Mouse (Mus musculus): ENCODE measurements around the gene Plin4. TPM values are rescaled to one million over a fixed set of nuclear protein-coding genes. Genes with fewer than 3 reads are reported as not detected.

The Plin4 gene
- polyA plus RNA-seq, 2 experiments, result 0.04 to 0.07 TPM

DNA sequence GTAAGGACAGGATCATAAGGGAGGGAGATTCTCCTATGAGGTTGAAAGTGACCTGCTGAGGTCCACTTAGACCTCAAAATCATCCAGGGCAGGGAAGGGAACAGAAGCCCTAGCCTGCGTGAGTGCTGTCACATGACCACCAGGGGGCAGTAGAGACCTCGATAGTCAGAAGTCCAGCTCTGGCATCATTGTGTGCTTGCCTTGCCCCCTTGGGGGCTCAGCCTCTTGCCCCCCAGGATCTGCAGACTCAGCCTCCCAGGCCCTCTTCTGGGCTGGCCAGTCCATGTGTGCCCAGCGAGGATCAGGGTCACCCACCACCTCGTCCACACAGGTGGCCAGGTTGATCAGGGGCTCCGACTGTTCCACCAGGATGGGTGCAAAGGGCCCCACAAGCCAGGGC lies 2.3 kb upstream of the Plin4 start:
- TF ChIP-seq POLR2A (IDR thresholded peaks at IDR 0.05; ENCODE audit: borderline replicate concordance, extremely low read depth, insufficient read depth, insufficient read length), result no peak
- Histone ChIP-seq H3K9ac (ENCODE audit: low read depth, low read length, severe bottlenecking) (no peak overlapping the region), H3K4me3 (replicated peaks; ENCODE audit: low read length) (no peak overlapping the region), H3K27me3 (ENCODE audit: control insufficient read depth, insufficient read depth, low read length) (0 out of 2 replicates have a peak, but pooled peaks cover under 1% of the 10 kb centered on the region), H3K9me3 (ENCODE audit: control insufficient read depth, low read length) (no peaks in the 10 kb centered on the region), H3K36me3 (ENCODE audit: control insufficient read depth, insufficient read depth, low read length) (peaks cover 3% of the 10 kb centered on the region; the same call in 1 of the 2 replicates), H3K27ac (replicated peaks; ENCODE audit: low read depth, low read length) (no peak overlapping the region), H3K4me2 (replicated peaks; ENCODE audit: low read depth, low read length, severe bottlenecking) (no peak overlapping the region), H3K4me1 (ENCODE audit: control insufficient read depth, insufficient read depth, low read length) (no peaks in the 10 kb centered on the region)
- DNase-seq (ENCODE audit: low spot score), result peak; percentile 82
- no peak for ATAC-seq (ENCODE audit: low FRiP score, low read depth)
- WGBS, result 45% methylated on average over 5 of the region's 5 CpGs

DNA sequence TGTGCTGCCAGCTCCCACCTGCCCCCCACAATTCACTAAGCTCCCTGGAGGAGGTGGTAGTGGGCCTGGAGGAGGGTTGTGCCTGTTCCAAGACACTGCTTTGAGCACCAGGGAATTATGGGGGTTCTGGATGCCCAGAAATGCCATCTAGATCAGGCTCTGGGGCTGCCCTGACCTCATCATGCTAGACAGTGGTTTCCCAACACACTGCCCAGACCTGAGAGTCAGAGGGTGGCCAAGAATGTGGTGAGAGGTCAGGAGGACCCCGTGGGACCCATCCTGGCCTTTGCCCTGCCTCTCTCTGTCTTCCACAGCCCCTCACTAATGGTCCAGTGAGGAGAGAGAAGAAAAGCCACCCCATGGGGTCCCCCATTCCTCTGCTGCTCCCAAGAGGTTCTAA lies 1.4 kb upstream of the Plin4 start:
- Histone ChIP-seq H3K9ac (ENCODE audit: low read depth, low read length, severe bottlenecking) (no peak overlapping the region), H3K27me3 (ENCODE audit: control insufficient read depth, insufficient read depth, low read length) (no peaks in the 10 kb centered on the region), H3K9me3 (ENCODE audit: control insufficient read depth, low read length) (no peaks in the 10 kb centered on the region), H3K4me3 (replicated peaks; ENCODE audit: low read length) (no peak overlapping the region), H3K27ac (replicated peaks; ENCODE audit: low read depth, low read length) (no peak overlapping the region), H3K4me2 (replicated peaks; ENCODE audit: low read depth, low read length, severe bottlenecking) (no peak overlapping the region), H3K36me3 (ENCODE audit: control insufficient read depth, insufficient read depth, low read length) (peaks cover 3% of the 10 kb centered on the region; the same call in 1 of the 2 replicates), H3K4me1 (ENCODE audit: control insufficient read depth, insufficient read depth, low read length) (no peaks in the 10 kb centered on the region)
- ATAC-seq (ENCODE audit: low FRiP score, low read depth) (no peak), DNase-seq (ENCODE audit: low spot score) (no peak)
- TF ChIP-seq POLR2A (IDR thresholded peaks at IDR 0.05; ENCODE audit: borderline replicate concordance, extremely low read depth, insufficient read depth, insufficient read length), result no peak
- 54% methylated on average over 1 of the region's 1 CpGs for WGBS

DNA sequence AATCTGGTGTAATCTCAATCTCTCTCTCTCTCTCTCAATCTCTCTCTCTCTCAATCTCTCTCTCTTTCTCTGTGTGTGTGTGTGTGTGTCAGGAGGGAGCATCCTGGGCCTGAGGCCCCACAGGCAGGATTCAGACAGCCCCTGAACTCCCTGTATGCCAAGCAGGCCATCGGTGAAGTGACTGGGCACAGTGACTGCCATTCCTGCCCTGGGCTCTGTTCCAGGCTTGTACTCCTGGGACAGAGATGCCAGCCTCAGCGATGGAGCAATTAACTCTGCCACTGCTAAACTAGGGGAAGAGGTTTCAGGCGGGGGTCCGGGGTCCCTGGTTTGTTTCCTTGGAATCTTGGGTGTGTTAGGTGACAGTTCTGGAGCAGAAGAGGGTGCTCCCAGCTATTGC lies 968 bp upstream of the Plin4 start:
- H3K27me3 ChIP-seq (ENCODE audit: control insufficient read depth, insufficient read depth, low read length), result no peaks in the 10 kb centered on the region
- no peak for ATAC-seq (ENCODE audit: low FRiP score, low read depth)
- 69% methylated on average over 4 of the region's 4 CpGs for WGBS
- H3K36me3 ChIP-seq (ENCODE audit: control insufficient read depth, insufficient read depth, low read length), result peaks cover 3% of the 10 kb centered on the region; the same call in 1 of the 2 replicates
- no peak overlapping the region for H3K4me3 ChIP-seq (replicated peaks; ENCODE audit: low read length)
- H3K4me2 ChIP-seq (replicated peaks; ENCODE audit: low read depth, low read length, severe bottlenecking), result no peak overlapping the region
- H3K4me1 ChIP-seq (ENCODE audit: control insufficient read depth, insufficient read depth, low read length), result no peaks in the 10 kb centered on the region
- H3K27ac ChIP-seq (replicated peaks; ENCODE audit: low read depth, low read length), result no peak overlapping the region
- no peak for TF ChIP-seq POLR2A (IDR thresholded peaks at IDR 0.05; ENCODE audit: borderline replicate concordance, extremely low read depth, insufficient read depth, insufficient read length)
- no peak overlapping the region for H3K9ac ChIP-seq (ENCODE audit: low read depth, low read length, severe bottlenecking)
- DNase-seq (ENCODE audit: low spot score), result no peak
- no peaks in the 10 kb centered on the region for H3K9me3 ChIP-seq (ENCODE audit: control insufficient read depth, low read length)

DNA sequence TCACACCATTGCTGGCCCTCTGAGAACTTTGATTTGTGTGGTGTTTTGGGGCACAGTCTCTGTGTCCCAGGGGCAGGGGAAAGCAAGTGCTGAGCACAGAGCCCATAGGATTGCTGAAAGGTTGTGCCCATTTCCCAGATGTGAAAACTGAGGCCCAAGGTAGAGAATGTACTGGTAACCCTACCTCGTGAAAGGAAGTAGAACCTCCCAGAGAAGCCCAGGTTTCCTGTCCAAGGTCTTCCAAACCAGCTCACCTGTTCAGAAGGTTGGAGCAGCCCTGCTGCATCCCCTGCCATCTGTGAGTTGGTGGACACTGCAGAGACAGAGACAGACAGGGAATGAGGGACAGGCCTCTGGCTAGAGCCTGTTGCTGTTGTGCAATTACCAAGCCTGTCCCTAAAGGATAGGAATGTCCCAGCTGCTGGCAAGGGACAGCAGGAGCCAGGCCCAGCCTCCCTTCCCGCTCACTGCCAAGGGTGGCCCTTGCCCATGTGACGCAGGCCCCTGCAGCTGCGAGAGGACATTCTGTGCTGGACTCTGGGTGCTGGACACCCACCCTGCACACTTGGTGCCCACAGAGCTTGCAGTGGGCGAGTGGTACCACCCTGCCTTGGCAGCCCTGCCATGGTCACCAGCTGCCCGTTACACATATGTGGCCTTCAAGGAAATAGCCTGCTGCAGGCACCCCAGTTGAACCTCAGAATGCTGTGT lies 1.1 kb downstream of the Plin4 start:
- Histone ChIP-seq H3K36me3 (ENCODE audit: control insufficient read depth, insufficient read depth, low read length) (peaks cover 8% of the 10 kb centered on the region; the same call in 1 of the 2 replicates), H3K27ac (replicated peaks; ENCODE audit: low read depth, low read length) (no peak overlapping the region), H3K9ac (ENCODE audit: low read depth, low read length, severe bottlenecking) (no peak overlapping the region), H3K4me3 (replicated peaks; ENCODE audit: low read length) (no peak overlapping the region), H3K27me3 (ENCODE audit: control insufficient read depth, insufficient read depth, low read length) (no peaks in the 10 kb centered on the region), H3K9me3 (ENCODE audit: control insufficient read depth, low read length) (no peaks in the 10 kb centered on the region), H3K4me1 (ENCODE audit: control insufficient read depth, insufficient read depth, low read length) (no peaks in the 10 kb centered on the region), H3K4me2 (replicated peaks; ENCODE audit: low read depth, low read length, severe bottlenecking) (no peak overlapping the region)
- no peak for DNase-seq (ENCODE audit: low spot score)
- no peak for ATAC-seq (ENCODE audit: low FRiP score, low read depth)
- no peak for TF ChIP-seq POLR2A (IDR thresholded peaks at IDR 0.05; ENCODE audit: borderline replicate concordance, extremely low read depth, insufficient read depth, insufficient read length)
- WGBS, result 77% methylated on average over 6 of the region's 6 CpGs

DNA sequence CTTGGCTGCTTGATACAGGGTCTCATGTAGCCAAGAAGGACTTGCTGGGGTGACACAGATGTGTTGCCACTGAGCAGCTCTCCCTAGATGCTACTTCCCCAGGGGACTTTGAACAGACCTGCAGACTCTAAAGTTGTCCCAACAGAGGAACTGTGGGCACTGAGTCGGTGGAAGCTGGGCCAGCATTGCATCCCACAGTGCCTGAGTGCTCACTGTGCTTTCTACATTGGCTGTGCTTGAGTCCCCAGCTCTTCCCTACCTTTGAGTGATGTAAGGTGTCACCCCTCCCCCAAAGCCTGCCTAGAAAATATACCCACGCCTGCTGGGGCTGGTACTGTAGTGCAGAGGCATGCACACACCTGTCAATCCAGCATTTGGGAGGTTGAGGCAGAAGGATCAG lies 1.9 kb downstream of the Plin4 start:
- TF ChIP-seq POLR2A (IDR thresholded peaks at IDR 0.05; ENCODE audit: borderline replicate concordance, extremely low read depth, insufficient read depth, insufficient read length), result no peak
- Histone ChIP-seq H3K27me3 (ENCODE audit: control insufficient read depth, insufficient read depth, low read length) (no peaks in the 10 kb centered on the region), H3K4me2 (replicated peaks; ENCODE audit: low read depth, low read length, severe bottlenecking) (no peak overlapping the region), H3K9ac (ENCODE audit: low read depth, low read length, severe bottlenecking) (no peak overlapping the region), H3K27ac (replicated peaks; ENCODE audit: low read depth, low read length) (no peak overlapping the region), H3K9me3 (ENCODE audit: control insufficient read depth, low read length) (no peaks in the 10 kb centered on the region), H3K36me3 (ENCODE audit: control insufficient read depth, insufficient read depth, low read length) (peaks cover 15% of the 10 kb centered on the region), H3K4me3 (replicated peaks; ENCODE audit: low read length) (no peak overlapping the region), H3K4me1 (ENCODE audit: control insufficient read depth, insufficient read depth, low read length) (no peaks in the 10 kb centered on the region)
- DNase-seq (ENCODE audit: low spot score) (no peak), ATAC-seq (ENCODE audit: low FRiP score, low read depth) (no peak)
- 58% methylated on average over 2 of the region's 2 CpGs for WGBS

All from limb, embryonic 14.5 days (tissue).